Mouse (Mus musculus) retina, embryonic 14.5 days (tissue): ENCODE measurements around the gene Tcf20.
A peak's percentile ranks its signal among the peaks of the same experiment; 100 is the strongest.

Source experiments
- DNase-seq: peaks from one replicate; pipeline ENCODE4 v3.0.0-alpha.2; 2015; ENCODE audit warnings: low spot score

Gene Tcf20

DNA sequence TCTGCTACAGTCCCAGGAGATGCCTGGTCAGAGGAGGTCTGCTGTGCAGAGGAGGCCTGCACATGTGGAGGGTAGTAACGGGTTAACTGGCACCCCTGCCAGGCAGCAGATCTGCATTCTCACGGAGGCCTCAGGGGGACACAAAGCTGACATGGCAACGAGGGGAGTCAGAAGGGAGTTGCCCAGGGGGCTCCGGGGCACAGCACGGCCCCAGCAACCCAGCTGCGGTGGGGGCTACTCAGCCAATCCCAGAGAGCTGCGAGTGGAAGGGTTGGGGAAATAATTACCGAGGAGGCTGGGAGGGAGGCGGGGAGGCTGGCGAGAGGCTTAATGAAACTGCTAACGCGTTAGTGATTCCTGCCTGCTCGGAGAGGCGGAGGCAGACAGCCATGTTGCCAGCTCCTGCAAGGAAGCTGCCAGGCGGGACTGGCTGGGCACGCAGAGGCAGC lies 29.4 kb downstream of the Tcf20 start:
- peak; percentile 68 for DNase-seq

DNA sequence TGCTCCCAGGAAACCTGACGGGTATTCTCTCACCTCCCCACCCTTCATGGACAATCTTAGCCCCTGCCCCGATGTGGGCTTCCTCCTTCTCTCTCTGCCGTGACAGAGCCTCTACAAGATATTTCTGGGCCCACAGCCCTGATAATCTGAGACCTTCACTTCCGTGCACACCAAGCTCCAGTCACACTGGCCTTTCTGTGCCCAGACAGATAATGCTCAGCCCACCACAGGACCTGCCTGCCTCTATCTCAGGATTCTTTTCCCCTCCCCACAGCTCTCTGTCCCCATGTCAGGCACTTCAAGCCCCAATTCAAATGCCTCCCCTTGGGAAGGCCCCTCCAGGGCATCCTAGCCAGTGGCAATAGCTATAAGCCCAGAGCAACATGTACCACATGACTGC lies 31.0 kb downstream of the Tcf20 start:
- DNase-seq = no peak

- no peak for DNase-seq
Observed at GRCm38 (mm10) chr15:82956310-82956709, 31.4 kb downstream of the Tcf20 start.

DNA sequence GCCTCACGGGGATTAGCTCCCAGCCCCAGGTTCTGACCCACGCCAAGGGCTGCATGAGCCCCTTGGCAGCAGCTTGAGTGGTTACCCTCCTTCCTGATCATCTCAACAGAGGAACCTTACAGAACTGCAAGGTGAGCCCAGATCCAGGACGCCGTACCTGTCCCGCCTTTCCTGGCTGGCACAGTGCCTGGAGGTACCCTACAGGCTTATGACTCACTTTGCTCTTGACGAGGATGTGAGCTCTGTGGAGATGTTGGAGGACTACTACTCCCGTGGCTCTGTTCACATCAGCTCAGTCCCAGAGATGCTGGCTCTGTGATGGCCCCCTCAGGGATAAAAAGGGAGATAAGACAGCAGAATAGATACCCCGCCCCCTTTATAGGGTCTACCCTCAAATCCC lies 32.4 kb downstream of the Tcf20 start:
- DNase-seq = no peak

DNA sequence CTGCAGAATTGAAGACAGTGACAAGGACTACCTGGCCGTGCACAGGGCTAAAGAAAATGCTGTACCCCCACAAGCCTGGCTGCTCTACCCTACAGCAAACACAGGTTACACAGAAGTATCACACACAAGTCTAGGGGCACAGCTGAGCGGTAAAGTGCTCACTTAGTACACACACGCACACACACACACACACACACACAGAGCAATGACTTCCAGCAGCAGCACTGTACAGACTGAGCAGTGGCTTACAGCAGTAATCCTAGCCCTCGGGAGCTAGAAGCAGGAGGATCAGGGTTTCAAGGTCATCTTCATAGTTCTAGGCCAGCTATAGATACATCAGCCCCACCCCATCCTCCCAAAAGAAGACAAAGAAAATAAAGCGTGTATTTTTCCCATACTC lies 33.6 kb downstream of the Tcf20 start:
- DNase-seq = no peak

- DNase-seq = no peak
Observed at GRCm38 (mm10) chr15:82953096-82953495, 34.6 kb downstream of the Tcf20 start.

- DNase-seq = peak; percentile 83
Observed at GRCm38 (mm10) chr15:82952292-82952705, 35.4 kb downstream of the Tcf20 start.

DNA sequence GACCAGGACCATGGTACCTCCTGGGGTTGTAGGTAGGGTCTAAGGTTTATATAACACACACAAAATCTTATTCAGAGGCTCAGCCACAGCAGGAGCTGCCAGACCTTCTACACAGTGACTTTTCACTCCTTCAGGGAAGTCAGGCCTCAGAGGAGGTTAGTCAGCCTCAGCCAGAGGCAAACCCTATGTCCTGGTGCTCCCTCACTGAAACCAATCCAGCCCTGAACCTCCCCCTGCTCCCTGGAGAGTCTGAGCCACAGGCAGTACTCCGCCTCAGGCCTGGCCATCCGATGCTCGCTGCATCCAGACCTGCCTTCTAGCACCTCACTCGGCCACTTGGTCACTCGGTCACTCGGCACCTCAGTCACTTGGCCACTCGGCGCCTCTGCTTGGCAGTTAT lies 37.4 kb downstream of the Tcf20 start:
- DNase-seq = no peak

DNA sequence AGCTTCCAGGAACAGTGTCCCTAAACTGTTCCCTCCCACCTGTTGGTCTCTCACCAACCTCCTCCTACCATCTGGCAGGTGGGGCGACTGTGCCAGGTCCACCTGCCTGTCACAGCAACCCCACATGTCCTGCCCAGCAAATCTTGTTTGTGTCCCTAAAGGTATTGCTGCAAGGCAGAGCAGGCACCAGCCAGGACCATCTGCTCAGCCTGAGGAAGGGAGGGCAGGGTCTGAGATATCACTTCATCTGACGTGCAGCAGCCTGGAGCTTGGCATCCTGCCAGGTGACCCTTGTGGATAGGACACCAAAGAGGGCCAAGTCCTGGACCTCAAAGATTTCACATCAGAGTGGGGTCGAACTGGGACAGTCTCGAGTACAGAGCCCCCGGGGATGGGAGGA lies 40.2 kb downstream of the Tcf20 start:
- no peak for DNase-seq

- no peak for DNase-seq
Observed at GRCm38 (mm10) chr15:82944479-82945195, 43.0 kb downstream of the Tcf20 start.

GRCm38 (mm10) chr15:82941733-82942132 lies 45.9 kb downstream of the Tcf20 start:
- no peak for DNase-seq

DNA sequence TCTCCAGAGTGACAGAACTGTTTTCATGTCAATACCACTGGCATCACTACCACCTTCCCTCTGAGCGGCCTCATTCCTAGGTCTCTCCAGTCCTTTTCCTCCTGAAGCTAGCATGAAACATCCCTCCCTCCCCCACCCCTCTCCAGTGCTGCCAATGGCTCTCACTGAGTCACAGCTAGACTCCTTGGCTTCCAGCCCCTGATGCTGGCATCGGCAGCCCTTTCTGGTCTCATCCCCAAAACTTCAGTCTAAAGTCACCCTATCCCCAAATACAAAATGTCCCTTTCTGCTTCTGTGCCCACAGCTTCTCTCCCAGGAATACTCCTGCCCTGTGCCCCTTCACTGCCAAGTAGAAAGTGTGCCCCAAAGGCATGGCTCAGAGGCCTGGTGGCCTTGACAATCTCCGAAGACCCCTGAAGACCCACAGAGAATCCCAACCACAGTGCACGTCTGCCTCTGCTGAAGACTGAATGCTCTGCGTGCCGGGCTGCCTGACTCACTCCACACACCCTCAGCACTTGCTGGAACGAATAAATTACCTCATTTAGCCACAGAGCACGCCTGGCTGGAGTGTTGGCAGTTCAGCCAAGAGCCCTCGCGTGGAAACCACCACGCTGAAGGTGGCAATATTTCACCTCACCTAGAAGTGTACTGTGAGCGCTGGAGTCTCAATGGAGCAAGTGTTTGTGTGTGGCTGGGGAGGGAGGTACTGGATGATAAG lies 47.0 kb downstream of the Tcf20 start:
- DNase-seq = no peak

DNA sequence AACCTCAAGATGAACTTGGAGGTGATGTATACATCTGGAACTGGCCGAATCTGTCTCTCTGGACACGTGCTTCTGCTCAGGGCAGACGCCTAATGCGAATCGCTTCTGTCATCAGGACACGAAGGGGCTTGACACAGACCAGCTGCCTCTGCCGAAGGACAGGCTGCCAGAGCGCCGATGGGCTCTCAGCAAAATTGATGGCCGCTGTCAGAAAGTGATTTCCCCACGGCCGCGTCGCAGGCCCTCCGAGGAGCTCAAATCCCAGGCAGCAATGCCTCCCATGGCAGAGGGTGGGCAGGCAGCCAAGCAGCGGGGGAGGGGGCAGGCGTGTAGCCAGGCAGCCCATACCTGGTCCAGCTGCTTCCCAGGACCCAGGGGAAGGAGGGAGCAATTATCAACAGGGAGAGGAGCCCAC lies 49.5 kb downstream of the Tcf20 start:
- no peak for DNase-seq

GRCm38 (mm10) chr15:82937428-82937992 lies 50.2 kb downstream of the Tcf20 start:
- no peak for DNase-seq

GRCm38 (mm10) chr15:82934971-82935370 lies 52.7 kb downstream of the Tcf20 start:
- DNase-seq = no peak

DNA sequence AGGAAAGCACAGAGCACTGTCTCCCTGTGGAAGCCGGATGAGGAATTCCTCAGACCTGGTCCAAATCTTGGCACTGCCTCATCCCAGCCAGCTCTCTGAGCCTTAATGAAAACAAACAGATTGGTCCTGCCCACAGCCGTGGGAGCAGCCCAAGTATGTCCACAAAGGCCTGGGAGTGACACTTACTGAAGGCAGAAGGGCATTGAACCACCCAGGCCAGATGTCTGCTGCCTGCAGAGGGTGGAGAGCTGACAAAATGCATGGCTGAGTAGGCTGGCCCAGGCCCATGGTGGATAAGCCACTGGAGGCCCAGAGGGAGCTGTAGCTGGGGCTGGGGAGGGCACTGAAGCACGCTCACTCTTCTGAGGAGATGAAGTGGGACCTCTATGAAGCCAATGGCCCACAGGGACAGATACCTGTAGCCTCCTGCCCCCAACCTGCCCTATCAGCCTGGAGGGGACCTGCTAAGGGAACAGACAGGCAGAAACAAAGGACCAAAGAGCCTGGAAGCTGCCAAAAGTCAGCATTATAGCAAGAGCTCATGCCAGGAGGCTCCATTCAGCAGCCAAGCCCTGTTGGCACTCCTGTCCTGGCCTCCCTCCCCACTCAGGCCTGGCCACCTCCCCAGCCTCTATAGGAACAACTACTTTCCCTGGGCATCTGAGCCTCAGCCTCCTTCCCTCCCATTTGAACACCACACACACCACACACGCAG lies 54.6 kb downstream of the Tcf20 start:
- no peak for DNase-seq

DNA sequence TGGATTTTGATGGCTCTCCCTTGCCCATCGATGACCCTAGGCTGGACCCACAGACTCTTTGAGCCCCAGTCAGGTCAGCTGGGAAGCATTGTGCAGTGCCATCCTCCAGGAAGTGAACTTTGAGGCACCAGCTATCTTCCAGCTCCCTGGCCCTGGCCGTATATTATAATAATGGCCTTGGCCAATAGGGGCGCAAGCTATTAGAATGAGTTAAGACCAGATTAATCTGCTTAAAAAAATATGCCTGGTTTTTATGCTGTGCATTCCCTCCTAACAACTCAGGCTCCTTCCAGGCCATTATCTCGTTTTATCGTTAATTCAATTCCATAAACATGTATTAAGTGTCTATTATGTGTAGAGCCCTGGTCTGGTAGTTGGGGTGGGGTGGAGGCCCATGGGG lies 56.2 kb downstream of the Tcf20 start:
- DNase-seq = no peak

DNA sequence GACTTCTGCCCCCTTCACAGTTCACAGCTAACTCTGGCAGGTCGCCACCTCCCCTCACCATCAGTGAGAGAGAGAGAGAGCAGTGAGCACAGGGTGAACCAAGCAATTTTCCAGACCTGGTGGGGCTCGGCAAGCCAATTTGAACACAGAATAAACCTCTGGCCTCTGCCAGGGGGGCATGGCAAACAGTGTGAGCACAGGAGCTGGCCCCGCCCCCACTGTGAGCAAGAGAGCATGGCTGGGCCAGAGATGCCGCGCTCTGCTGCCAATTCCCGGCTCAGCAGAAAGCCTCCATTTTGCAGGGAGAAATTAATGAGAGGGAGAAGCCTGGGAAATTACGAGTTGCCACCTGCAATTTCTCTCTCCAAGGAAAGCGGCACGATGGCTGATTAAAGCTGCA lies 58.1 kb downstream of the Tcf20 start:
- DNase-seq = no peak

DNA sequence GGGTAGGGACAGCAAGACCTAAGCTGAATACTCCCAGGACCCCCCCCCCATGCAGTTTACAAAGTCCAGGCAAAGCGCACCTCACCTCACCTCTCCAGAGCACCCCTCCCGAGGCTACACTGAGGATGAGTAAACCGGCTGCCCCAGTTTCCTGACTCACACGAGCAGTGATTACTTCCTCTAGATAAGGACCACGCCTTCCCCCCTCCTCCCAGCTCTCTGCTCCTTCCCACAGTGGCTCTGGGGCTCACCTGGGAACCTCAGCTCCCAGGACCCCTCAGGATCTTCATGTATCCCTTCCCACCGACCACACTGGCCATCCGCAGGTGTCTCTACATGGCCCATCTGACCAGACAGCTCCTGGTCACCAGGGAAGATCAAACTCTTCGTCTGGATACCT lies 58.8 kb downstream of the Tcf20 start:
- DNase-seq = no peak

DNA sequence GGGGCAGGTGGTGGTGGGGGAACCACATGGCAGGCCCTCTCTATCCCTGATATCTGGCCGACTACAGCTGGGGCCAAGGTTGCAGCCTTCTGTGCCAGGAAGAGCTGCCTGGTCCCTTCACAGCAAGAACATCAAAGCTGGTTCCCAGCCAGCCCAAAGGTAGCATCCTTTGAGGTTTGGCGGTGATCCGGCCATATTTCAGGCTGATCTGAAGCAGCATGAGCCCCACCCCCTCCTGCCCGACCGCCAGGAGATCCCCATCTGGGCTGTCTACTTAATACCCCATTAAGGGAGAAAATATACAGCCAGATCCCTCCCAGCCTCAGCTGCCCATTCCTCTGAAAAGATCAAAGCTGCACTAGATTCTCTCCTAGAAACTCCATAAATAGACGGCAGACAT lies 59.6 kb downstream of the Tcf20 start:
- no peak for DNase-seq

GRCm38 (mm10) chr15:82927057-82927456 lies 60.6 kb downstream of the Tcf20 start:
- no peak for DNase-seq

DNA sequence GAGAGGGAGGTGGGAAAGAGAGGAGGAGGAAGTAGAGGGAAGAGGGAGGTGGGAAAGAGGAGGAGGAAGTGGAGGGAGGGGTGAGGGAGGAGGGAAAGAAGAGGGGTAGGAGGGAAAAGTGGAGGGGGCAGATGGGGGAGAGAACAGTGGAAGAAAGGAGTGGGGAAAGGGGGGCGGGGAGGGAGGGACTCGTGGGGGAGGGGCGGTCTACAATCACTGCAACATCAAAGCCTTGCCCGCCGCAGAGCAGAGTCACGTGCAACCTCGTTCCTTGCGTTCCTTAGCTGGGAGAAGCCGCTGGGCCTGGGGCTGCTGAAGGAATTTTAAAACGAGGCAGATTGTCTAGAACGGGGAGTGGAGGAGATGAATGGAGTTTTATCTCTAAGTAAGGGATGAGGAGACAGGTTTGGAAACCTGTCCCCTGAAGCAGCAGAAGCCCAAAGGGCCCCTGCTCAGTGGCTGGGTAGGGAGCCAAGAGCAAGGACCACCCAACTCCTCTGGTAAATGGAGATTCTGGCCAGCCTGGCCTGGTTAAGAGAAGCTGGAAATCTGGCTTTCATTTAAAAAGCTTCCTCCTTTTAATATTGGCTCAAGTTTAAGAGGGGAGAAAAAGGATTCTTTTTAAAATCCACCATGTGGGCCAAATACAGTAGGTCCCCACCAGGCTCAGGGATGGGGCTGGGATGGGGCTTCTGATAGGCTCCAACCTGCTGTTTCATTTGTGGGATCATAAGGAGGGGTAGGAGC lies 62.8 kb downstream of the Tcf20 start:
- no peak for DNase-seq
